Mouse (Mus musculus) heart, adult 8-10 months (tissue): ENCODE measurements around the gene Col20a1. TPM values are rescaled to one million over a fixed set of nuclear protein-coding genes. Genes with fewer than 3 reads are reported as not detected.
A peak's percentile ranks its signal among the peaks of the same experiment; 100 is the strongest.

Experiments used
- DNase-seq: peaks from one replicate; pipeline ENCODE4 v3.0.0; 2022; ENCODE audit warnings: low spot score
- total RNA-seq, 4 experiments: library from RNA; stranded (reverse); gene quantifications; 2 replicates each; pipeline ENCODE4 v1.2.4; 2022

Gene Col20a1
- total RNA-seq, 4 experiments from 2014 or later = 0.19 to 0.75 (median 0.28) TPM

DNA sequence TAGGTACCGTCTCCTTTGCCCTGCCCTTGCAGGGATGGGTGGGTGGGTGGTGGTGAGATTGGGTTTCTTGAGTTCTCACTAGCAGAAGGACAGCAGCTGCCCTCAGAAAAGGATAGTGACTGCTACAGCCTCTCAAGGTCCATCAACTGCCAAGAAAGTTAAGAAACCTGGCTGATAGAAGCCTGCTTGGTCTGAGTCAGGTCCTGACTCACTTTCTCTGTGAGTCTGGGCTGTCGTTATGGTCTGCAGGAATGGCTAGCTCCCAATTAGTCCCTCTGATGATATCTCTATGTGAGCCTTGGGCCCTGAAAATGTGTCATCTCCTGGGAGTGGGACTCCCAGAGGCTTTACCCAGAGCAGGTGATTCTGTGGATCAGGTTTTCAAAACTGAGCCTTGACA is 8.0 kb downstream of the Col20a1 start:
- no peak for DNase-seq

DNA sequence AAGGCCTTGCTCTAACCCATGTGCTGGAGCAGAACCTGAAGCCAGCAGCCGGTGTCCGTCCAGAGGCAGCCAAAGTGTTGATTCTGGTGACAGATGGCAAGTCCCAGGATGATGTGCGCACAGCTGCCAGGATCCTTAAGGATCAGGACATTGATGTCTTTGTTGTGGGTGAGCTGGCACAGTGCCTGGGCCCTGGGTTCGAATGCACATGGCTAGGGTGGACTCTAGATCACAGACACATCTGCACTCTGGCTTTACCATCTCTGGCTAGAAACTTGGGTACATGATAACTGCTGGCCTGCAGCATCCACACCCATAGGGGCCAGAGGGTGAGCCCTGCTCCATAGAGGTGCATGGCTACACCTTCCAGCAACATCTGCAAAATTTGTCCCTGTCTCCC is 9.1 kb downstream of the Col20a1 start:
- DNase-seq = no peak

DNA sequence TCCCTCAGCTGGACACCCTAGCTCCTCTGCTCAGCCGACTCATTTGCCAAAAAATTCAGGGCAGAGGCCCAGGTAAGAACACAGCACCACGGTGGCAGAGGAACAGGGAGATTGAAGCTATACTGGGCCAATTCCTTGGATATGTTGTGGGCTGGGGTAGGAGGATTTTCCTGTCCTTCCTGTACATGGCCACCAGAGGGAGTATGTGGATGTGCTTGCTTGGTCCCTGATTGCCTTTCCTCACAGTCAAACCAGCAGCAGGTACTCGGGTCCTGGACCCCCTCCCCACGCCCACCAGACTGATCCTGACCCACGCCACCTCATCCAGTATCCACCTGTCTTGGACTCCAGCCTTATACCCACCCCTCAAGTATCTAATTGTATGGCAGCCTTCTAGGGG is 10.1 kb downstream of the Col20a1 start:
- peak; percentile 12 for DNase-seq

DNA sequence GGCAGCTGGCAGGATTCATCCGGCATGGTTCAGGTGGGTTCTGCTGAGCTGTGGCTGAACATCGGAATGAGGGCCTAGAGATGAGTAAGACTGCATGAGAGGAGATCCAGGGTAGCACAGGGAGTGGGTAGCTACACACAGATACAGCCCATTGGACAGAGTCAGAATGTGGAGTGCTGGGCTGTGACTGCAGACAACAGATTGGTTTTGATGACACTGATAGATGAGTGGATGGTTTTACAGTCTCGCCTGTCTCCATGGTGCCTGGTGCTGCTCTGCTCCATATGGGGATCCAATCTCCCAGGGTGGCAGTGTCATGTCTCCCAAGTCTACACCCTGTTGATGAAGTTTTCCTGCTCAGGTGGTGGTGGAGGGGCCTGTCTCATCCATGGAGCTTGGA is 10.6 kb downstream of the Col20a1 start:
- no peak for DNase-seq

DNA sequence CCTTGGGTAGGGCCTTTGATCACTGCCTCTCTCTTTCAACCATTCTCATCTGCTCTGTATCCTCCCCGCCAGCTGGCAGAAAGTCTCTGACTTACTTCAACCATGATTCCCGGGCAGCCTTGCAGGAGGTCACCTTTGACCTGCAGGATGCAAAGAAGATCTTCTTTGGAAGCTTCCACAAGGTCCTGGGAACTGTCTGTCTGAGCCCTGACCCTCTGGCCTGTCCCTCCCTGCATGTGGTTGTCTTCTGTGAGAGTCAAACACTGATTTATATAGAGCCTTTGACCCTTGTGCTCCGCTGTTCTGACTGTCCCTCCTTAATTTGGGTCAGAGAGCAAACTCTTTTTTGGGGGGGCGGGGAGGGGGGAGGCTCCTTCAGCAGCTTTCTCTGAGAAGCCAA is 20.7 kb downstream of the Col20a1 start:
- DNase-seq = no peak

DNA sequence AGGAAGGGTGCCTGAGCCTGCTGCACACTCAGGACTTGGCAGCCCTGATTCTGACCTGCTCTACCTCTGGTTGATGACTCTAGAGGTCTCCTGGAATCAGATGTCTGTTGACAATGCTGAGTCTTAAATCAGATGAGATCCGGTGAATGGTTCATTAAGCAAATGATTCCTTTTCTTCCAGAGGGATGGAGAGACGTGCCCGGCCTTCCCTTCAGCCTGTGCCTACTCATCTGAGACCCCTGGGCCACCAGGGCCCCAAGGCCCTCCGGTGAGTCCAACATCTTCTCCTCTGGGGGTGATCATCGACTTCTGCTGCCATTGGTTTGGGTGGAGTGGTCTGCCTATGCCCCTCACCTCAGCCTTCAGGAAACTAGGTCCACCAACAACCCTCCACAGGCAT is 22.0 kb downstream of the Col20a1 start:
- DNase-seq = no peak

DNA sequence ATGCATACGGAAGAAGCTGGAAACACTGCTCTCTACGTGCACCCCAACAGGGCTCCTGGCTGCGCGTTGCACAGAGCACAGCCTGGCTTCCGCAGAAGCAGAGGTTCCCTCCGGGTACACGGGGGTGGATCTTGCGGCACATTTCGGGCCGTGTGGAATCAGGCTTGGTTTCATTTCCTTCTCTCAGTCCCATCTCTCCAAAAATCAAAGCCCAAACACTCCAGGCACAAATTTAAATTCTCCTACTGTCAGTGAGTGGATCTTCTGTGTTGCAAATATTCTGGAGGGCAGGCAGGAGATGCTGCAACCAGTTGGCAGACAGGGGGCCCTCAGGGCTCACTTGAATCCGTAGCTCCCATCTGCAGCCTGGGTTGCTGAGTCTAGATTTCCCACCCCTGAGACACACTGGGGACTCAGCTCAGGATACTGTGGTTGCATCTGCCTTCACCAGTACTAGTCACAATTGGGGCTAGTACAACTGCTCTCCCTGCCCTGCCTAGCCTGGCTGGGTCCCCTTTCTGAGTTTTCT is 45.1 kb downstream of the Col20a1 start:
- no peak for DNase-seq

DNA sequence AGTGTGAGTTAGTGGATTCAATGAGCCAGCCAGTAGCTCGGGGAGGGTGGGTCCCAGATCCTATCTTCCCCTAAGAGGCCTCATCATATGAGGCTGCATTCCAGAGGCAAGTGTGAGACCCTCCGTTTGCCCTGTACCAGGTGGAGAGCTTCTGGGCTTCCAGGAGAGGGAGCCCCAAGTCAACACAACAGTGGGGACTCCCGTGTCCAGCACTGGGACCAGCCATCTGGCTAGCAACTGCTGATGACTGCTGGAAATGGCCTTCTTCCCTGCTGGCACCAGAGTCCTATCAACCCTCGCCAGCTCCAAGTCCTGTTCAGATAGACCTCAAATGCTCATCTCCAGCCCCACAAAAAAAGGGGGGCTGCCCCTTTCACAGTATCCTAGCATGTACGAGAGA is 46.1 kb downstream of the Col20a1 start:
- no peak for DNase-seq

DNA sequence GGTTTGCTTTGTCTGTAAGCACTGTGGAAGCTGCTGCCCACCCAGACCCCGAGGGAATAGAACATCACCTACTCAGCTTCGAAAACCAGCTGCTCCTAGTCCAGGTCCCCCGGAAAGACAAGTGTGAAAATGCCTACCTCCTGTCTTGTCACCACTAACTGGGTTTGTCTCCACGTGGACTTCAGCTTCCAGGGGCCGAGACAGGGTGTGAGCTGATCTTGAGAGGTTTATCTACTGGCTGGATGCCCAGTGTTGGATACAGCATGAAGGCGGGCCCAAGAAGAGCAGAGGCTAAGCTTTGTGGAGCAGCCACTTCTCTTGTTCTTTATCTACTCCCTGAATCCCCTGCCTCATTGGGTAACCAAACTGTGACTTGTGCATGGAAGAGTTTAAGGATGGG is 47.0 kb downstream of the Col20a1 start:
- DNase-seq = no peak

DNA sequence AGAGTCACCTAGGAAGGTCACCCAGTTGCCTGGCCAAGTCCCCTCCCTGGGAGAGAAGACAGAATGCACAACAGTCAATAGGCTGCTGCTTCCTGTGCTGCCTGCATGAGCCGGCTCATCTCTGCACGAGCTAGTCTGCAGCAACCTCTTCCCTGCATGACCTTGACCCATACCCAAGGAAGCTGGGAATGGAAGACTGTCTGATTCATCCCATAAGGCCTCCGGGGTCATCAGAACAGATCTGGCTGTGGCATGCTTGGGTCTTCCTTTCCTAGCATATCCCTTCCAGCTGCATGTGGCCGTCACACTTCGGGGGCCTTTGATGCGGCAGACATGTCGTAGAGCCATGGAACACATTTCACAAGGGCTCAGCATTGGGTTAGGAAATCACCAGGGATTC is 48.9 kb downstream of the Col20a1 start:
- DNase-seq = no peak

DNA sequence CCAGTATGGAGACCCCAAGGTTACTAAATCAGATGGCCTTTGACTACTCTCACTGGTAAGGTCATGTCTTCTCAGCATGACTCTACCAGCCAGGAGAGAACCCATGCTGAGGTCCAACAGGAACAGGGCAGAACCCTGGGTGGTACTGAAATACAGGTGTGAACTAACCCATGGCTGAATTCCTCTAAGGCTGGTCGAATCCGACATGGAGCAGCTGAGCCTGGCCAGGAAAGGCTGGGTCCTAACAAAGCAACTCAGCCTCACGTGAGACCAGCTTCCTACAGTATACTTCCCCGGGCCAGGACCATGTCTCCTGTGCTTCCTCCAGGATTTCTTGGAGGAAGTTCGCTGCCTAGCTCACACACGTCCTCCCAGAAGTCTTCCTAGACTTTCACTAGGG is 50.2 kb downstream of the Col20a1 start:
- no peak for DNase-seq

DNA sequence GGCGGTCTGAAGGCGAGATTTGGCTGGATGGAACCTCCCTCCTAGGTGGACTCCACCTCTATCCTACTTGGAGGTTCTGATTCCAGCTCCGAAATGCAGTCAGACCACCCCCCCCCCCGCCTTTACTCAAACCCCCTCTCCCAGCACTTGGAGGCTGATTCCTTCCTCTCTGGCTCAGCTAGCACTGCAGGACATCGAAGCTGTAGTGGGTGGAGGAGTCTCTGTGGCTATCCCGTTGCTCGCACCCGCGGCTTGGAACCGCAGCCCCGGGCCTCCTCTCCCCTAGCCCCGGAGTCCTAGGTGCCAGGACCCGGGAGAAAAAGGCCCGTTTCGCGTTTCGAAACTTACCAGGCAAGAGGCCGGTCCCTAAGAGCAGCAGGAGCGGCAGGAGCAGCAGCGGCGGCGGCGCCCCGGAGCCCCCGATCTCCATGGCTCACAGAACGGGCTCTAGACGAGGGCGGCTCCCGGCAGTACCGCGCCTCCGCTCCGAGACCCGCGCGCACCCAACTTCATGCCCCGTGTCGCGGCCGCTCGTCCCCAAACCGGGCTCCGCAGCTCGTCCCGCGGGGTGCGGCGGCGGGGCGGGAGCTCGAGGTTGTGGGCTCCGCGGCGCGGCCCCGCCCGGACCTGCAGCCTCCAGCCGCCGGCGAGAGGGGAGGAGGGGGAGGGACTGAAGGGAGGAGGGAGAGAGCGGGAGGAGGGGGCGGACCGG is 52.5 kb downstream of the Col20a1 start:
- no peak for DNase-seq

DNA sequence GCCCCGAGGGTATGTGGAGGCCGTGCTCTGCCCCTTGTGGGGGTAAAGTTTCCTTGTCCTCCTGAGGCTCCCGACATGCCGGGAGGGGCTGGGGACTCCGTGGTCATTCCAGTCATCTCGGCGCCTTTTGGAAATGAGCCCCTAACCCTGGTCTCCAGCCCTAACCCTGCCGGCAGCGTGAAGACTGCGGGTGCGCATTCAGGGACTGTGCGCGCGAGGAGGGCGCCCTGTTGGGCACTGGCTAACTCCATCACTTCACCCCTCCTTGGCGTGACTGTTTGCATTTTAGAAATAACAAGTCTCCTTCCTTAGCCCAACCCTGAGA is 53.0 kb downstream of the Col20a1 start:
- no peak for DNase-seq

DNA sequence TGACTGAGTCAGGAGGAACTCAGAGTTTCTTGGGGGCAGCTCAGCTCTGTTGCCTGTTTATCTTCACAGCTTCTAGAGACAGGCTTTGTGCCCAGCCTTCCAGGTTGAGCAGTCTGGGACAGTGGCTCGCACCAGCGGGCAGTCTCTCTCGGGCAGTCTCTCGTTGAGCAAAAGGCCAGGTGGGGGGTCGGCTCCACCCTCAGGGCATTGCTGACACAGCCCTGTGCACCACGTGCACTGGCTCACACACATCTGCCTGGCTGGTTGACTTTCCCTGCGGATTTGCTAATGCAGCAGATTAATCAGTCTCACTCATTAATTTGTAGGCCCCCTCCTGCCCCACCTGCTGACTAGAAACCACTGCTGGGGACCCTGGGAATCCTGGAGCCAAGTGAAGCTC is 55.6 kb downstream of the Col20a1 start:
- DNase-seq = no peak

DNA sequence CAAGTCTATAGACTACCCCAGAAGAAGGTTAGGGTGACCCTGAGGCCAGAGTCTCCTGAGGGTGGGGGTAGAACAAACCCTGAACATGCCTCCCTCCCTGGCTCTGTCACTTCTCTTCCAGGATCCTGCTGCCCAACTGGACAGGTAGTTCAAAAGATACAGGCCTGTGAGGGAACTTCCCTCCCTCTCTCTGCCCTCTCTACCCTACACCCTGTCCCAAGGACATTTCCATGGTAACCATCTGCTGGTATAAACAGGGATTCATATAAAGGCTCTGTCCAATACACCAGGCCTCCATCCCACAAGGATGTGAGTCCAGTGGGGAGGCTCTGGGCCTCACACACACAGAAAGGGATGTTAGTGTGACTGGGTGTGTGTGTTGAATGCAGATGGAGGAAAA is 56.0 kb downstream of the Col20a1 start:
- no peak for DNase-seq

DNA sequence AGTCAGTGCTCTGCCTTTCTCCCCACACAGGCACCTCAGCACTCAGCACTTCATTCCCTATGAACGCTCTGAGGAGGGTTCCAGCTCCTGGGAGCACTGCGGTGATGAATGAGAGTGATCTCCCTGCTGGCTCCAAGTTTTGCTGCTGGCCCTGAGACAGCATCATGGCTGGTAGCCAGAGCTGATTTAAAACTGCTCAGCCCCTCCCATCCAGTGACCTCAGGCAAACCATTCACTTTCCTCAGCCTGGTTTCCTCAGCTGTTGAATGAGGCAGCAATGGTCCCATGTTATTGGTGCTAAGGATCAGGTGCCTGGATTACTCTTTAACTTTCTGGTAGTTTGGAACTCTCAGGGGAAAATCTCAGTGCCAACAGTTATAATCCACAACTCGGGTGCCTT is 57.1 kb downstream of the Col20a1 start, which contains the start of gene Chrna4:
Gene Chrna4, minus strand, starts transcription at position 110 of the 400 bp plus-strand sequence.
- no peak for DNase-seq

DNA sequence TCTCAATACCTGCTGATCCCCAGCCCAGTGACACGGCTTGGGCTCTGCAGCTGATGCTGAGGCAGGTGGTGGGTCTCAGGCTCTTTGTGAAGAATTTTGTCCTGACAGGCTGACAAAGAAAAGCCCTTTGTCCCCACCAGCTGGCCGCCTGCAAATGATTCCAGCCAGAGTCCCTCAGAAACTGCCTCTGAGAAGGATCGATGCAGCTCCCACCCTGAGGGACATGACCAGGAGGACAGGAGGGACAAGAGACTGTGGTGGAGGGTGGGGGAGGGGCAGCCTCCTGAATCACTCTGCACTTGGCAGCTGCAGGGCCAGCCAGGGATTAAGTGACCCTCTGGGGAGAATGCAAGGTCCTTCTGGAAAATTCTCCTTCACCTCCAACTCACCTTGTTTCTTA is 57.7 kb downstream of the Col20a1 start:
- no peak for DNase-seq

DNA sequence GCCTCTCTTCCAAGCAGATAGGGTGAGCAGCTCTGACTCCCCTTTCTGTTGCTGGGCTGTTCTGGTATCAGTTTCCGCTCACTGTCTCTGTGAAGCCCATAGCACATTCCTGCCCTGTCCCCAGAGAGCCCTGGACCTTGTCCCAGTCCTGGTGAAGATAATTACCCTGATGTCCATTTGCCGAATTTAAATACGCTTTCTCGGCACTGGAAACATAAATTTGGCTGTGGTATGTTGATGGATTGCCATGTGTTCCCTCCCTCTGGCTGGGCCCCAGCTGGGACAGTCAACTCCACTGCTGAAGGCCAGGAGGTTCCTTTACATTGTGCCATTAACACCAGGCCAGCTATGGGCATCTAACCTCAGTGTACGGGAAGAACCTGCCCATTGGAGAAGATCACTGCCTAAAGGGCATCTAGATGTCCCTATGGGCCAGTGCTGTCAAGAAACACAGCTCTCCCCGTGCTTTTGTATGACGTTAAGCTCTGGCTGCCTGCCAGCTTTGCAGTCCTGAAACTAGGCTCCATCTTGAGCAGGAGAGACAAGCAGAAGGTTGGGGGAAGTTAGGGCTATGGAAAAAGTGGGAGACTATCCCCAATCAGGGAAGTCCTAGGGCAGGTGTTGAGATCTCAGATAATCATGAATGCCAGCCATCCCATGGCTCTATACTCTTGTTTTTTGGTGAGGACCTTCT is 62.1 kb downstream of the Col20a1 start:
- DNase-seq = no peak

DNA sequence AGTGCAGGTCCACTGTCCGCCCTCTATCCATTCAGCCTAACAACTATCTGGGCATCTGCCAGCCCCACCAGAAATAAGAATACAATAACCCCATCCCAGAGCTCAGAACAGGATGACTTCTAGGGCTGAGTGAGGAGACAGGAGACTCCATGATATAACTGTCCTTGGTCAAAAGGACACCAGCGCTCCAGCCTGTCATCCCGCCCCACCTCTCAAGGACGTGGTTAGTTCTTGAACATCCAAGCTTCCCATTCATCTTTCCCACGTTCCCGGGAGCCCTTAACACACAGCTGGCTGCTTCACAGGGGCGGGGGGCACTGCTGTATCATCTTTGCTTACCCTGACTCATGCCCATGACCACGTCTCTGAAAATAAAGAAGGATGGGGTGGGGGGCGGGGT is 62.7 kb downstream of the Col20a1 start:
- DNase-seq = no peak

DNA sequence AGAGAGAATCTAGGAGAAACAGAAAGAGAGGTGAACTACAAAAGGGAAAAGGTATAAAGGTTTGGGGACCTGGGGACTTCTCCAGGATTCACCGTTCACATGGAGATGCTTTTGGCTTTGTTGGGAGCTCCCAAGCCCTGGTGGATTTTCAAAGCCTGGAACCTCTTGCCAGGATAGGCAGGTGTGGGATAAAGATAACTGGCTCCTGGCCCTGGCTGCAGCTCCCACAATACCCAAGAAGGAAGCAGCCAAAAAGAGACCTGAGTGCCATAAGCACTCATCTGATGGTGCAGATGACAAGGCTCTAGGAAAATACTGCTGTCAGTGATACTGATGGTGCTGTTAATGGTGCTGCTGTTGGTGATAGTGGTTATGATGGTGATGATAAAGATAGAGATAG is 65.8 kb downstream of the Col20a1 start:
- no peak for DNase-seq

DNA sequence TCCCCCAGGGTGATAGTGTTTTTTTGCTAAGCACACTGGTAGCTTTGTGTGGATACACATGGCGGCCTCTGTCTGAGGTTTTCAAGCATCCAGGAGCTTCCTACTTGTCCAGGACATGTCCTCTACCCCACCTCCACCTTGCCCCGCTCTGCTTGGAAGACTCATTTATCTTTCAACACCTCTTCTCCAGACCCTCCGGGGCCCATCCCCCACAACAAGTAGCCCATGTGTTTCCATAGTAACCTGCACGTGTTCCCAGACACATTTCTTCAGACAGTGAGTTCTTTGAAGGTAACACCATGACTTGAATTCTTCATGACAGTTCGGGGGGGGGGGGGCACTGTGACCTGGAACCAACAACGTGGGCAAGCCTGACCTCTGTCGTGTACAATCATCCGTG is 71.0 kb downstream of the Col20a1 start:
- no peak for DNase-seq

DNA sequence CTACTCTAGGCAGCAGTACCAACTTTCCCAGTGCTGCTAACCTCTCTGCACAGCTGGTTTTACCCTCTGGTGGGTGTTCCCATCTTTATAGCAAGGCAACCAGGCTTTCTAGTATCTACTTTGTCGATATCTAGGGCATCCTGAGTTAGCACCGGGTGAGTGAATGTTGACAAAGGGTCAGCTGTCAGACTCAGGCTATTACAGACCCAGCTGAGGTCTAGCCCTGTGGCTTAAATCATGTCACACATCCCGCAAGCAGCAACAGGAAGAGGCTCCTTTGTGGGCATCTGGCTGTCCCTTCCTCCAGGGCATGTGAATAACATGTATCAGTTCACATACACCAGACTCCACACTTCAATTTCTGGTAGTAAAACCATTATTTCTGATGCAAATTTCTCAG is 71.9 kb downstream of the Col20a1 start:
- DNase-seq = no peak

DNA sequence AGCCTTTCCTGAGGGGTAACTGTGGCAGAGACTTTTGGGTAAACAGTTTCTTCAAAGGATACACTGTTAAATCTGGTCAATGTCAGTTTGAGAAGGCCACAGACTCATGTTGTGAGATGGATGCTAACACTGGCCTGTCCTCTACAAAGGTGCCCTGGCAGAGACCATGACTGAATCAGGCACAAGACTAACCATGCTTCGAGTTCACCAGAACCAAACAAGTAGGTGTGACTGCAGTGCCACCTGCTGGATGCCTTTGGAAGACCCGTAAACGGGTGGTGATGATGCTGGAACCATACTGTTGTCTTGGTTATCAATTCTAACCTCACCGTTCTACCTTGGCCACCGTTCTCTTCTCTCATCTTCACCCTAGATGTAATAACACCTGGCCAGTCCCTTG is 73.8 kb downstream of the Col20a1 start:
- peak; percentile 65 for DNase-seq

DNA sequence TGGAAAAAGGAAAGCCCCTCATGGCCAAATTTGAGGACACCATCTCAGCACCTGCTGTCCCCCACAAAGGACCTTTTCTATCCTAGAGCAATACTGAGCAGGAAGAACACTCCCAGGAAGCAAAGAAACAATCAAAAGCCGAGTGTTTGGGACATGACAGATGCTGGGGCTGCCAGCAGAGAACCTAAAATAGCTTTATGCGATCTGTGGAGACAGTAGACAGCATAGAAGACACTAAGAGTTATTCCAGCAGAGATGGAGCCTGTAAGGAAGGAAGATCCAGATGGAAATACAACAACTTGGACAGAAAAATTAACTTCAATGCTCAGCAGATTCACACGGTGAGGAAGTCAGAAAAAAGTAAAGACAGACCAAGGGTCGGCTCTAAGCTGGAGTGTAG is 79.5 kb downstream of the Col20a1 start:
- no peak for DNase-seq
